Mouse (Mus musculus): ENCODE measurements around the gene Oit1.

Oit1 gene

DNA sequence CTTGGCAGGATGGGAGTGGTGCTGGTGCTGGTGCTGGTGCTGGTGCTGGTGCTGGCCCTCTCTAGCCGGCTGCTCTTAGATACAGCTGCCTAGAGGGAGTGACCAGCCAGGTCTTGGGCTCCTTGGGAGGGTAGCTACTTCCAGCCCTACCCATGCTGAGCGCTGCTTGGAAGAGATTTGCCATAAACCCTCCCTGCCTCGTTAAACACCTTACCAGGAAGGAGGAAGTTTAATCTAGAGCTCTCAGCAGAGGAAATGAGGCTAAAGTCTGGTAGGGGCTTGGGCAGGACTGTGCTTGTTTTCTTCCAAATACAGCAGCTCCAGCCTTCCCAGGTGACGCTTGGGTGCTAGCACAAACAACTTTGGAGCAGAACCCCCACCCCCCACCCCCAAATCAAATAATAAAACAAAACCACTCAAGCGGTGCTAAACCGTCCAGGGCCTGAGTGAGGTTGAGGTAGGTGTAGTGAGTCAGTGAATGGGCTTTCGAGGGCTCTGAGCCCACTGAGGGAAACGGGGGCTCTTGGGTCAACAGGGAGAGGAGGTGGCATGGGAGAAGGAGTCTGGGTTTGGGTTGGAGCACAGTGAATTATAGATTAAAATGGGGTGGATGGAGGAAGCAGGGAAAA is at the start of gene Oit1:
TSS of gene Oit1 (minus strand) at position 70 of the 629 bp plus-strand sequence.
- no peak for DNase-seq

DNA sequence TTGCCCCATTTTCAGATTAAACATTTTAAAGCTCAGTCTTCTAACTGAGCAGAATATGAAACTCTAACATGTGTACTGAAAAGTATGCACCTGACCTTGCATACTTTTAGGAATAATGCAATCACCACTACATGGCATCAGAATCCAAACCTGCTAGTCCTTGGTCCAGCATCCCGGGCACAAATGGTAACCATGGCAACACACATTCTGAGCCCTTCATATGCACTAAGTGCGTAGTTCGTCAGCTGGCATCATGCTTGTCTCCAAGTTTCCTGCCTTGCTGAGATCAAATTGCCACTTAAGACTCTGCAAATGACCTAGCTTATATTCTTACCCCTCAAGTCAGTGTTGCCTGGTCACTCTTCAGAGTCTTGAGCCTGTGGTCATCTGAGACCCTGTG is 44.3 kb upstream of the Oit1 start:
- DNase-seq = no peak

DNA sequence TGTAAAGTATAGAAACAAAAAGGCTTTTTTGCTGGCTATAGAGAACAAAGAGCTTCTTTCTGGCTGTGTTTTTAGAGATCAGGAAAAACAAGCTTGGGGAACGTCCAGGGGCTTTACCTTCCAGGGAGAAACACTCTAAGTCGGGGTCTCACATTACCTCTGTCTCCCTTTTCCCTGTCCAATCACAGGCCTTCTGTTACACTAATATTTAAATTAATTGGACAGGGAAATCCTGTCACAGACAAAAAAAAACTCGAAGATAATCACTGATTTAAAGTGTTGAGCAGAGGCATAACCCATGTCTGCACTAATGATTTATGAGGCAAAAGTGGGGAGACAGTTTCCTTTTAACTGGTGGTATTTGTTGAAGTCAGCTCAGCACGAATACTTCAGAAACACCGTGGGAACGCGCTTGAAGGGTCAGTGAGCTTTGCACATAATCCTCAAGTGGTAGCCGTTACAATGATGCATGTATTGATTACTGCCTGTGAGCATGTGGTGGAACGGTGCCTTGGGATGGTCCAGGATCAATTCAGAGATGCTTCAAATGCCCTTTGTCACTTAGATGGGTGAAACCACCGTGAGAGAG is 42.7 kb upstream of the Oit1 start:
- DNase-seq = no peak

GRCm38 (mm10) chr14:8418610-8419009 is 40.1 kb upstream of the Oit1 start:
- no peak for DNase-seq

- no peak for DNase-seq
These were observed 27.4 kb upstream of the Oit1 start for GRCm38 (mm10) chr14:8405946-8406345.

- no peak for DNase-seq
These were observed 24.8 kb upstream of the Oit1 start for GRCm38 (mm10) chr14:8403310-8403709.

DNA sequence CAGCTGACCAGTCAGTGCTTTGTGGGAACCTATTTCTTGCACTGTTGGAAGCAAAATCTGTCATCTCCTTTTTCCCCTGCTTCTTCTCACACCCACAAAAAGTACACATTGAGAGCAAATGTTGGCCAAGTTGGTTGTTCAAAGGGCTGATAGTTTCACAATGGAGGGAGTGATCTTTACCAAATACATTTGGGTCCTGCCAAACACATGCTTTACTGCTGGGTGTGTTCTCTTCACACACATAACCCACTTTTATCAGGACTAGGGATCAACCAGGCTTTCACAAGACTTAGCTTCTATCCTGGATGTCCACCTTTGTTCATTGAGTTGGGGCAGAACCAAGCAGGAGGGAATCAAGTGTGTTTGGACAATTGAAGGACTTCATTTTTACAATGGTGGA is 20.0 kb upstream of the Oit1 start:
- no peak for DNase-seq

DNA sequence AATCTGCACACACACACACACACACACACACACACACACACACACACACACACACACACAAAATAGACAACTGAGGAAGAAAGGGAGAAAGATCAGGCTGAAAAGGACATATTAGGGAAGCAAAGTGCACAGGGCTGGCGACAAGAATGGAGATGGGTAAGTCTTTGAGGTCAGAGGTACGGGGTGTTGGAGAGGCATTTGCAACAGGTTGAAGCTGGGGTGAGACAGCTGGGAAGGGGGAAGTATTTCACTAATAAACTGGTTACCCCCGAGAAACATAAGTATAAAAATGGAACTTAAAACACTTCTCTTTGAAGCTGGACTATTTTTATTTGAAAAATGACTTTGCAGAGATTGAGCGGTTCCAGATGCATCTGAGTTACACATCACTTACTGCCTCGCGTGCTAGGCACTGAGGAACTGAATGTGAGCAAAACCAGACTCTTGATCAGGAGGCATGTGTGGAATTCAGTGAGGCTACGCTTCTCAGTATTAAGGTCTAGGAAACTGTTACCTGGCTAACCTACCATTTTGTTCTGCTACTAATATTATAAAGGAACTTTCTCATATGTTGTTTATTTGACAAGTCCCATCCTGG is 17.2 kb upstream of the Oit1 start:
- DNase-seq = no peak

GRCm38 (mm10) chr14:8392181-8392825 is 13.7 kb upstream of the Oit1 start:
- DNase-seq = no peak

DNA sequence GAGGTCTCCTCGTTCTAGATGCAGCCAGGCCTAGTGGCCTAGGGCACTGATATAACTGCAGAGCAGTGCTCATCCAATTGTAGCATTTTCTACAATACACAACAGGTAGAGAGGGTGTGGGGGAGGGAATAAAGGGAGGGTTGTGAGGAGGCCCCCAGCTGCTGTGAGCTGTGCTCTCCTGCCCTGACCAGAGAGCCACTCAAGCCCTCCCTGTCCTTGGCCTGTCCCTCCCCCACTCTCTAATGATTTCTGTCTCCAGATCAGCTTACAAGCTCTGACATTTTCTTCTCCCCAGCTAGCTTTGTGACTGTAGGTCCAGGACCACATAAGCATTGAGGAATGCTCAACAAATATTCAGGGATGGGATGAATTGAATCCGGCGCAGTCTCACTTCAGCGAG is 9.2 kb downstream of the Oit1 start:
- DNase-seq = no peak

DNA sequence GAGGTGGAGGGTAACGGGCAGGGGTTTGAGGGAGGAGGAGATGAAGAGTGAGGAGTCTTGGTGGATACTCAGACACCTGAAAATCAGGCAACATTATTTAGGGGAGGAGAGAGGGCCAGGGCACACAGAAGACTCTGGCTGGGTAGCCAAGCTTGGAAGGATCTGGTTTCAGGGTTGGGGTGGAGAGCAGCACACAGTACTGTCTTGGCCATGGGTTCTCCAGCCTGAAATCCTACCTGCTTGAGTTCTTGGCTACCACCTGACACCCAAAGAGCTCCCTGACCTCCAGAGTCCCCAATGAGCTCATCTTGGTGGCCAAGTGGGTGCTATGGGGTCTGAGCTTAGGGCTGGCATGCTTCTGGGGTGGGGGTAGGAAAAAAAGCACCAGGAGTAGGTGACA is 9.7 kb downstream of the Oit1 start:
- DNase-seq = no peak

DNA sequence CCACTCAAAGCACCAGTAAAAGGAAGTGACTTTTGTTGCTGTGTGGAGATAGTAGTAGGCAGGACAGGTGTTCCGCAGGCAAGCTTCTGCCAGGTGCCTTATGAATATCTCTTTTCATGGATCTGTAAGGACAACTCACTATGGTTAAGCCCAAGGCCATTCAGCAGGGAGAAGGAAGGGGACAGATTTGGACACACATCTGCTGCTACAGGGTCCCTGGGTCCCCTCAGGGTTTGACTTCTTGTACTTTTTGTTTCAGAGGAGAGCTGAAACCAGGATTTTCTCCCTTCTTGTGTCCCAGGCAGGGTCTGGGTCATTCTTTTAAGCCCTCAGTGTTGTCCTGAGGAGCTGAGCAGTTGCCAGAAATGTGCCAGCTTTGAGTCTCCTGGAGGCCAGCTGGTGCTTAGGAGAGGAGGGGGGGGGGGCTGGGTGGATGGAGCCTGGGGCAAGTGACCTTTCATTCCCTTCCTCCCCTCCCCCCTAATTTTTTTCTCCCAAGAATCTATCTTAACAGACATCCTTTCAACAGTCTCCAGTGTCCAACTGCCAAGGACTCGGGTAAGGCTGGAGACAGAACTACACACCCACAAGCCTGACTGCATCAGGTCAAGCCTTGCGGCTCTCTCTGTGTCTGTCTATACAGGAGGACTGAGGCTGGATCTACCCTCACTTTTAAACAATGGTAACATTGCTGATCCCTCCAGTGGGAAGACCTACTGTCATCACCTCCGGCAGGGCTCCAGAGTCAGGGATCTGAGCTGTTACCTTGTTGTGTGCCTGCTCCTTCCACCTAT is 10.6 kb downstream of the Oit1 start:
- DNase-seq = no peak

DNA sequence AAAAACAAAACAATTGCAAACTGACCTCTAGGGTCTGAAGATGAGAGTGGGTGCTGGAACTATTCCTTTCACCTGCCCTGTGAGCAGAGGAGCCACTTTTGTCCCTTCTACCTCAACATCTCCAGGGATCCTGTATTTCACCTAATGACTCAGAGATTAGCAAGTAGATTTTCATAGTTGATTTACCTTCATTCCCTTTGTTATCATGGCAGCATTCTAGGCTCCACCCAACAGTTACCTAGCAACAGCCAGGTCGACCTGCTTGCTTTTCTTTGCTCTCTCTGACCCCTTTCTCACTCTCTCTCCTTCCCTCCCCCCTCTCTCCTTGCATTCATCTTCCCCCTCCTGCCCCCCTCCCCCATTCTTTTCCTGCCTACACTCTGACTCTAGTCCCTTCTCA is 11.4 kb downstream of the Oit1 start:
- no peak for DNase-seq

GRCm38 (mm10) chr14:8365833-8366232 is 12.7 kb downstream of the Oit1 start:
- no peak for DNase-seq

DNA sequence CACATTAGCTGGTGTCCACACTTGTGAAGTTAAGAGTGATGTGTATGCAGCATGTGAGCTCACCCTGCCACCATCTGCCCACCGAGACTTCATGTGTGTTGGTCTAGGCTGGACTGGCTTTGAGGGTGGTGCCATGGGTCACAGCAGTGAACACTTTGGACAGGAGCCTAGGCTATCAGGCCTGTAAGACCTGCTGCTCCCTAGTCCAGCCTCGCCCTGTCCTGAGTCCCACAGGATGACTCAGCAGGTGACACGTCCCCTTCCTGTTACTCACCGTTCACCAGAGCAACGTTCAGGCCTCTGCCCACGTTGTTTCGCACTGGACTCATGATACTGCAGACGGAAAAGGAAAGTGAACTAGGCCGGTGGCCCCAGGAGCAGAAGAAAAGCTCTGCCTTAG is 21.7 kb downstream of the Oit1 start:
- DNase-seq = no peak

GRCm38 (mm10) chr14:8355999-8356501 is 22.5 kb downstream of the Oit1 start:
- DNase-seq = peak; percentile 51 to 73

DNA sequence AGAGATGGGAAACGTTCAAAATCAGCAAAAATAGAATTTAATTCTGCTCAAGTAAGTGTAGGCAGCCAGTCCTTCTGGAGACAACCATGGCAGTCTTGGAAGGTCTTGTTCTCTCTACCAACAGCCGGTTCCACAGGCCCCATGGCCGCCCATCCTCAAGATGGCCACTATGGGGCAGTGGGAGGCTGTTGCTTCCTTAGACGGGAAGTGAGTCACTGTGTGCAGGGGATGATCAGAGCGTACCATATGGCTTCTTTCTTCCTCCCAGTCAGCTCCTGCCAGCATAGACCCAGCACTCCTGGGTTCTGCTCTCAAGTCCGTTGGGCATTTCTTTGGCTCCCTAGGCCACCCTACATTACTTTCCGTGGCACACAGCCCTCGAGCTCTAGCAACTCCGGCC is 29.6 kb downstream of the Oit1 start:
- DNase-seq = no peak

DNA sequence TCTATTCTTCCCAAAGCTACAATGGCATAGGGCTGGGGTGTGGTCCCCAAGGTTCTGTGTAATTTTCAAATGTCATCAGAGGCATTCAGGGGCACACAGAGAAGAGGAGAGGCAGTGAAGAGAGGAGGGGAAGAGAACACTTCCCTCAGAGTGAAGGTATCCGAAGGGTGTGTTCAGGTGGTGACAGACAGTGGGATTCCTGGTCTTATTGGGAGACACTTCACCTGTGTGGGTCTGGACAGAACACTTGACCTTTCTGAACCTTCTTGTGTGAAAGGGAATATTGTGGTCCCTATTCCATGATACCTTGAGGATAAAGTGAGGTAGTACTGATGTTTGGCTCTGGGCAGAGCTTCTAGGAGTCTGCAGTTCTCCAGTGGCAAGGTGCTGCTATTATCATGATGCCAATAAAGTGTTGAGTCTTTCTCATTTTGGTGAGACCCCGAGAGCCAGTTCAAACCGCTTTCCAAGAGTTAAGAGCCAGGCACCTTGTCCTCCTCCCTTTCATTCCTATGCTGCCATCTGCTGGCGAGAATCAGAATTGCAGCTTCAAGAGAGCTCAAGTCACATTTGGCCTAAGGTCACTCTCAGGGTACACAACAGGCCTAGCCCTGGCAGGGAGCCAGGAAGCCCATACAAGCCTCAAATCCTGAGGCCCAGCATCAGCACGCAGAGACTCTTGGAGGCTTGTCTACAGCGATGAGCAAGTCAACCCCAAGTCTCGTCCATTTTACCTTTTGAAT is 32.1 kb downstream of the Oit1 start:
- peak; percentile 63 to 86 for DNase-seq

- no peak for DNase-seq
These were observed 33.0 kb downstream of the Oit1 start for GRCm38 (mm10) chr14:8345566-8345965.

DNA sequence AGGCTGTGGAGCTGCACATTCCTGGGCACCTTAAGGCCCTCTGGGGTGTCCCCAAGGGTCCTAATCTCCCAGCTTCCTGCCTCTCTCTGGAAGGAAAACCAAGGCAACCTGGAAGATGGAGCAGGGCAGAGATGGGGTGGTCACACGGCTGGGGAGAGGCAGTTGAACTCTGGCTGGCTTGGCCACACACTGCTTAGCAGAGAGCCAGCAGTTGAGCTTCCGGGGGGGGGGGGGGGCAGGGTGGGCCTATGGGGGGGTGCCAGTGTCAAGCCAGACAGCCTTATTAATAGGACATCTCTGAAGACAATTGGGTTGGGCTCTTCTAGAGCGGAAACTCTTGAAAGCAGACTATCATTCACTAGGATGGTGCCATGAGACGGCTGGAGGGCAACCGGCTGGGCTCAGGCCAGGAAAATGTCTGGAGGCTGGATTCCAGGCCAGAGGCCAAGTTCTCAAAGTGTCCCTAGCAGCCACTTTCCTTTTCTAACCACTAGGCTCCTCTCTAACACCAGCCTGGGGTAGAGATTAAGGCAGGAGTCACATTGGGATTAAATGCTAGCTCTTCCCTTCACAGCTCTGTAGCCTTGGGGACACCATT is 35.9 kb downstream of the Oit1 start:
- peak; percentile 57 to 79 for DNase-seq

DNA sequence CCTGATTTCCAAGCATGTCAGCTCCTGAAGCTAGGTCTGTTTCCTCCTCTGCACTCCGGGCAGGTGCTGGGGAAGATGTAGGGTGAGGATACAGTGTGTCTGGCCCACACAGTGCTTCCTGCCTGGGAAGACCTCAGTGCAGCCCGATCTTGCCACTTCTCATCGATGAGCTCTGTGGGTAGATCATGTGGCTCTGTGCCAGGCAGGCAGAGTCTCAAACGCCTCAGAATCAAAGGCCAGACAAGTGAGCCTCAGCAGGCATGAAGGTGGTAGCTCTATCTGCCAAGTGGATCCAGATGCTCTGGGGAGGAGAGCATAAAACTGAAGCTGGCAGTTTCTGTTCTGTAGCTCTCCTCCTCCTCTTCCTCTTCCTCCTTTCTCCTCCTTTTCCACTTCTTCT is 38.3 kb downstream of the Oit1 start:
- DNase-seq = no peak

GRCm38 (mm10) chr14:8335947-8336346 is 42.6 kb downstream of the Oit1 start:
- no peak for DNase-seq
